Mouse (Mus musculus) liver, embryonic 16.5 days (tissue): ENCODE data around the gene Prkch. TPM values are rescaled to one million over a fixed set of nuclear protein-coding genes. Genes with fewer than 3 reads are reported as not detected.

Experiments used
- ATAC-seq: fragments of 200-750 bp; cut with Nextera tagmentation; 2 replicates; pipeline ENCODE4 v1.8.0; 2017; ENCODE audit warnings: low read depth, mild to moderate bottlenecking, moderate number of reproducible peaks, moderate library complexity
- H3K27ac ChIP-seq: fragments of 300-500 bp; sonication (generic); 2 replicates; pipeline ENCODE4 v1.5.1; 2014; ENCODE audit warnings: mild to moderate bottlenecking, low read length
- H3K27me3 ChIP-seq: fragments of 300-500 bp; sonication (generic); 2 replicates; pipeline ENCODE4 v1.6.1; 2014; ENCODE audit warnings: low read depth, low read length, mixed read lengths; ENCODE audit not compliant: control insufficient read depth, insufficient read depth
- H3K36me3 ChIP-seq: fragments of 300-500 bp; sonication (generic); 2 replicates; pipeline ENCODE4 v1.6.1; 2014; ENCODE audit warnings: mild to moderate bottlenecking; ENCODE audit not compliant: control insufficient read depth, insufficient read depth
- H3K4me1 ChIP-seq: fragments of 300-500 bp; sonication (generic); 2 replicates; pipeline ENCODE4 v1.6.1; 2014; ENCODE audit warnings: low read depth, low read length, mixed read lengths; ENCODE audit not compliant: control insufficient read depth
- H3K4me2 ChIP-seq: fragments of 300-500 bp; sonication (generic); 2 replicates; pipeline ENCODE4 v1.6.1; 2014; ENCODE audit warnings: low read depth, low read length, mixed read lengths
- H3K4me3 ChIP-seq: fragments of 300-500 bp; sonication (generic); 2 replicates; pipeline ENCODE4 v1.5.1; 2014; ENCODE audit warnings: low read depth, mild to moderate bottlenecking, low read length
- H3K9ac ChIP-seq: fragments of 300-500 bp; sonication (generic); 2 replicates; pipeline ENCODE4 v1.6.1; 2014; ENCODE audit warnings: low read depth, low read length
- H3K9me3 ChIP-seq: fragments of 300-500 bp; sonication (generic); replicated peaks from 2 replicates; pipeline ENCODE4 v1.6.1; 2016; ENCODE audit warnings: low read length; ENCODE audit not compliant: control insufficient read depth
- WGBS: fragments of 180-500 bp; shearing (Covaris S2); extraction: QIAGEN DNeasy Blood & Tissue Kit; methylation state at CpG from one replicate; pipeline ENCODE4 v1.1.7; 2014; ENCODE audit not compliant: insufficient replicate concordance; 5-methylcytosine and 5-hydroxymethylcytosine counted together
- polyA plus RNA-seq: library from polyadenylated mRNA; unstranded; fragments of >200 nt; fragmentation: Nextera tagmentation; extraction: Ambion mirVana; gene quantifications from 2 replicates; pipeline ENCODE4 v1.2.1, GENCODE M21; 2015

Gene Prkch
- polyA plus RNA-seq, 1 experiment from 2014 or later: 1.6 TPM

GRCm38 (mm10) chr12:73670739-73671138, 86.1 kb downstream of the Prkch start:
- WGBS: 52% methylated on average over 6 of the region's 6 CpGs
- no peak for ATAC-seq
- Histone ChIP-seq H3K27me3 (no peaks in the 10 kb centered on the region), H3K4me2 (no peak overlapping the region), H3K27ac (no peak overlapping the region), H3K9me3 (no peaks in the 10 kb centered on the region), H3K9ac (no peak overlapping the region), H3K4me1 (no peaks in the 10 kb centered on the region), H3K4me3 (no peak overlapping the region), H3K36me3 (no peaks in the 10 kb centered on the region)

DNA sequence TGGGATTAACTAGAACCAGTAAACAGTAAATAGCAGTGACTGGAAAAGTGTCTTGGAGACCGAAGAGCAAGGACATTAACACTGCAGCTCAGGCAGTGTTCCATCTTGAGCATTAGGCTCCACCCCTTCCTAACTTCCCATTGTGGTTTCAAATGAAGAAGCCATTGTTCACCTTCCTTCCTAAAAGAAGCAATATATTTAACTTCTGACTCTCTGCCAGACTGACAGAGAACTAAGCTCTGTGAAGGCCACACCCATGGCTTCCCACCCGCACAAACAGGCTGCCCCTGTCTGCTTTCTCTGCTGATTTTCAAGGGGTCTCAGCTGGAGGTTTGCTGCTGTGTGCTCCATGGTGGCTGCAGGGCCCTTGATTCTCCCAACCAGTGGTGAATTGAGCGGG, 86.9 kb downstream of the Prkch start:
- no peak overlapping the region for H3K4me3 ChIP-seq
- no peak overlapping the region for H3K4me2 ChIP-seq
- ATAC-seq: 0 out of 2 replicates have a peak, but pooled peaks have one; percentile 7
- WGBS: 24% methylated on average over 3 of the region's 3 CpGs
- no peak overlapping the region for H3K9ac ChIP-seq
- H3K36me3 ChIP-seq: no peaks in the 10 kb centered on the region
- H3K27me3 ChIP-seq: no peaks in the 10 kb centered on the region
- no peaks in the 10 kb centered on the region for H3K9me3 ChIP-seq
- no peaks in the 10 kb centered on the region for H3K4me1 ChIP-seq
- H3K27ac ChIP-seq: no peak overlapping the region; the same call in 1 of the 2 replicates

DNA sequence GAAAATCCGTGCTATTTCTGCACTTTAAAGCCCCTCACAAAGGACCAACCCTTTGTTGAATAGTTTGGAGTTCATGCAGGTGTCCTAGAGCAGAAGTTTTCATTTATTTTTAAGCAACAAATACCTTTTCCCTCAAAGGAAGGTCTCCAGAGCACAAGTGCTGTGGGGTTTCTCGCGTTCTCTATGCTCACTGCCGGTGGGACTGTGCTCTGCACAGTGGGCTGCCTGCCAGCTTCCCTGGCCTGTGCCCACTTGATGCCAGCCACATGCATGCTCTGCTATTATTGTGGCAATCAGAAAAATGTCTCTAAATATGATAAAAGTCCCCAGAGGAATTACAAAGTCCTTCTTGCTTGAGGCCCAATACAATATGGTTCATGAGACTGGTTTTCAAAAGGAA, 87.4 kb downstream of the Prkch start:
- H3K27me3 ChIP-seq: no peaks in the 10 kb centered on the region
- H3K4me1 ChIP-seq: no peaks in the 10 kb centered on the region
- H3K27ac ChIP-seq: no peak overlapping the region
- ATAC-seq: no peak
- H3K9me3 ChIP-seq: no peaks in the 10 kb centered on the region
- no peaks in the 10 kb centered on the region for H3K36me3 ChIP-seq
- H3K4me2 ChIP-seq: no peak overlapping the region
- no peak overlapping the region for H3K9ac ChIP-seq
- no peak overlapping the region for H3K4me3 ChIP-seq
- WGBS: 62% methylated on average over 4 of the region's 4 CpGs

DNA sequence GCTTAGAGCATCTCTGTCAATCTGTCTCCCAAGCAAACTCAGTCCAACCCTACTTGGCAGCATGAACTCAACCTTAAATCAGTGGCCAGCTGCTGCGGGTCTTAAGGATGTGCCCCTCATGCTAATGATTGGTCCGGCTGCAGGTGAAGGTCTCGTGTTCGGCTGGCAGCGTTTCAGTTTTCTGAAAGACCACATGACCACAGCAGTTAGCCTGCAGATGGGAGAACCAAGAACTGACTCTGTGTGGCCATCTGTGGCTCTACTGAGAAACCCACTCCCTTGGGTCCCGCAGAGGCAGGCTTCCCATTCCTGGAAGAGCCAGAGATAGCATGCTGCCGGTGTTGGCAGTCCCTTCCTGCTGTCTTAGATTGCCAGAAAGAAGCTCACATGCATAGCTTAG, 89.2 kb downstream of the Prkch start:
- H3K27ac ChIP-seq: no peak overlapping the region
- WGBS: 61% methylated on average over 7 of the region's 7 CpGs
- H3K4me2 ChIP-seq: no peak overlapping the region
- no peaks in the 10 kb centered on the region for H3K36me3 ChIP-seq
- no peak for ATAC-seq
- no peaks in the 10 kb centered on the region for H3K27me3 ChIP-seq
- no peak overlapping the region for H3K4me3 ChIP-seq
- no peaks in the 10 kb centered on the region for H3K9me3 ChIP-seq
- no peak overlapping the region for H3K9ac ChIP-seq
- no peaks in the 10 kb centered on the region for H3K4me1 ChIP-seq

DNA sequence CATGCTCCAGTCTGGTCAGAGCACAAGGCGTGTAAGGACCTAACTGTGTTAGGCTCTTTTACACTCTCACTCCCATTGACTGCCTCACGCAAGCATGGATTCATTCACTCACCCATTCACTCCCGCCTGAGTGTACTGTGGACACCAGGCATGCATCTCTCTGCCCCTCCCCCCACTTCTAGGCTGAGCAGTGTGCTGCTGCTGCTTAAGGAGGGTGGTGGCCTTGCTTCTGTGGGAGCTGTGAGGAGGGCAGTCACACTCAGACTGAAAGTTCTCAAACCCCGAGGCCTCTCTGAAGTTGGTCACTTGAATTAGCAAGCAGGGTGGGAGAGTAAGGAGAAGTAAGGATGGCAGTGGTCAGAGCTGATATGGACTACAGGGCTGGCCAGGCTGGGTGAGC, 90.6 kb downstream of the Prkch start:
- no peaks in the 10 kb centered on the region for H3K4me1 ChIP-seq
- no peaks in the 10 kb centered on the region for H3K27me3 ChIP-seq
- H3K4me3 ChIP-seq: no peak overlapping the region
- H3K36me3 ChIP-seq: no peaks in the 10 kb centered on the region
- H3K27ac ChIP-seq: no peak overlapping the region
- 48% methylated on average over 4 of the region's 4 CpGs for WGBS
- no peak for ATAC-seq
- H3K9me3 ChIP-seq: no peaks in the 10 kb centered on the region
- H3K9ac ChIP-seq: no peak overlapping the region
- H3K4me2 ChIP-seq: no peak overlapping the region

DNA sequence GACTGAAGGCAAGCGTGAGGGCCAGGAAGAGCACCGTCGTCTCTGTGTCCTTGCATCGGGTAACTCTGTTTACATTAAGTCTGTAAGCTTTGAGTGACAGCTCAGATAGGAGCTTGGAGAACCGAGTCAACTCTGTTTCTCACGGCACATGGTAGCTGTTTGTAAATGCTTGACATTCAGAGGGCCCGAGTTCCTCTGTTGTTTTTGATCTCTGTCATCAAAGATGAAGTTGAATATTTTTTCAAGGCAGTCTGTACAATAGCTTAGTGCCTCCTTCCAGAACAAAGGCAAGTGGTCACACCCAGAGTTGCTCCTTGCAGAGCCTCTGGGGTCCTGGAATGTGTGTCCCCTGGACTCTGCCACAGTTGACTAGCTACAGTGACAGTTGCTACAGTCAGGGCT, 94.8 kb downstream of the Prkch start:
- Histone ChIP-seq H3K36me3 (no peaks in the 10 kb centered on the region), H3K4me2 (no peak overlapping the region), H3K9ac (no peak overlapping the region), H3K9me3 (no peaks in the 10 kb centered on the region), H3K4me1 (no peaks in the 10 kb centered on the region), H3K4me3 (no peak overlapping the region), H3K27ac (no peak overlapping the region), H3K27me3 (no peaks in the 10 kb centered on the region)
- ATAC-seq: no peak
- WGBS: 18% methylated on average over 7 of the region's 7 CpGs

DNA sequence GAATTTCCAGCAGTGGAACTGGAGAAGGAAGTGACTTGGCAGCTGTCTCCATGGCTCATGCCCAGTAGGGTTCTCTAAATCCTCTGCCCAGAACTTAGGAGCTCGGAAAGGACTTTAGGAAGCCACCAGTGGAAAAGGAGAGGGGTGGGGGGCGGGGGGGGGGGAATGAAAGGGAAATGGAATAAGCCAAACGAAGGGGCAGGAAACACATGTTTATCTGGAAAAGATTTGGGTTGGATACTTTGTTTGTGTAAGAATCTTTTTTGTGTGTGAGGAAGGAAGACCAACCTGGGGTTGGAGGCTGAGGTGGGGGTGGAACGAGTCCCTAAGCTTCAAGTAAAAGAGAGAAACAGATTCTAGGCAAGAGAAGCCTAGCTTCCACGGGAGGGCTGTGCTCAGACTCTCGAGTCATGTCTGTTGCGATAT, 98.3 kb downstream of the Prkch start:
- Histone ChIP-seq H3K9me3 (no peaks in the 10 kb centered on the region), H3K4me2 (no peak overlapping the region), H3K36me3 (no peaks in the 10 kb centered on the region), H3K27me3 (no peaks in the 10 kb centered on the region), H3K27ac (no peak overlapping the region), H3K4me1 (peaks cover 6% of the 10 kb centered on the region; the same call in 1 of the 2 replicates), H3K4me3 (no peak overlapping the region), H3K9ac (no peak overlapping the region)
- WGBS: 36% methylated on average over 7 of the region's 7 CpGs
- ATAC-seq: no peak

GRCm38 (mm10) chr12:73685875-73686274, 101.3 kb downstream of the Prkch start:
- no peaks in the 10 kb centered on the region for H3K27me3 ChIP-seq
- H3K4me3 ChIP-seq: no peak overlapping the region
- H3K9me3 ChIP-seq: no peaks in the 10 kb centered on the region
- no peak for ATAC-seq
- no peak overlapping the region for H3K4me2 ChIP-seq
- H3K36me3 ChIP-seq: no peaks in the 10 kb centered on the region
- H3K9ac ChIP-seq: no peak overlapping the region
- H3K27ac ChIP-seq: no peak overlapping the region
- 66% methylated on average over 13 of the region's 13 CpGs for WGBS
- H3K4me1 ChIP-seq: peaks cover 6% of the 10 kb centered on the region; the same call in 1 of the 2 replicates

GRCm38 (mm10) chr12:73686456-73686855, 101.9 kb downstream of the Prkch start:
- Histone ChIP-seq H3K4me2 (no peak overlapping the region), H3K9me3 (no peaks in the 10 kb centered on the region), H3K4me1 (peaks cover 6% of the 10 kb centered on the region; the same call in 1 of the 2 replicates), H3K9ac (no peak overlapping the region), H3K27ac (no peak overlapping the region), H3K27me3 (no peaks in the 10 kb centered on the region), H3K36me3 (no peaks in the 10 kb centered on the region), H3K4me3 (no peak overlapping the region)
- no peak for ATAC-seq
- 71% methylated on average over 5 of the region's 5 CpGs for WGBS
